Mouse (Mus musculus) liver, postnatal 0 days (tissue): ENCODE data around the gene Olfr1371.

Experiments
- CTCF ChIP-seq: sonication (generic); IDR thresholded peaks from 2 replicates; pipeline ENCODE4 v1.5.1; 2016; ENCODE audit warnings: antibody characterized with exemption, low read depth
- EP300 ChIP-seq: IDR thresholded peaks from 2 replicates; pipeline ENCODE4 v1.6.1; 2016; ENCODE audit warnings: antibody characterized with exemption, low read depth, mild to moderate bottlenecking

GRCm38 (mm10) chr11:52228722-52229448 lies 15.1 kb upstream of the Olfr1371 start:
- no peak for TF ChIP-seq CTCF
- no peak for TF ChIP-seq EP300
